Mouse (Mus musculus) gastrocnemius, postnatal 25 days (tissue): ENCODE data around the gene Gm6592. TPM values are rescaled to one million over a fixed set of nuclear protein-coding genes. Genes with fewer than 3 reads are reported as not detected.
"Not testable (repeated sequence)": the region's sequence is repeated elsewhere in the genome, so short reads cannot be mapped to it uniquely, and the experiment has no call there.

Experiments used
- DNase-seq: peaks from one replicate; pipeline ENCODE4 v3.0.0; 2022
- long read RNA-seq, 2 experiments: library from polyadenylated mRNA; stranded (forward); transcript quantifications; one replicate each; pipeline ENCODE4 v2.0.0; 2021
- total RNA-seq, 2 experiments: library from RNA; stranded (reverse); gene quantifications; 1 replicate in 1 of 2; 2 replicates in 1 of 2; pipeline ENCODE4 v1.2.3; 2021

Gene Gm6592
- total RNA-seq: not detected
- long read RNA-seq, experiment 1: 0 reads
- long read RNA-seq, experiment 2: 0 reads

GRCm38 (mm10) chrX:8843694-8844093 lies at the start of gene Gm6592:
Gene Gm6592 (plus strand): TSS chrX:8843994.
- DNase-seq: no peak

GRCm38 (mm10) chrX:8803391-8803790 lies 40.4 kb upstream of the Gm6592 start, which contains the start of gene Ssxb5:
Gene Ssxb5 (plus strand): TSS chrX:8803691.
- DNase-seq: not testable (repeated sequence)

GRCm38 (mm10) chrX:8832043-8832442 lies 11.8 kb upstream of the Gm6592 start:
- DNase-seq: no peak

GRCm38 (mm10) chrX:8852486-8852885 lies 8.7 kb downstream of the Gm6592 start:
- DNase-seq: no peak

GRCm38 (mm10) chrX:8864331-8864730 lies 20.5 kb downstream of the Gm6592 start:
- not testable (repeated sequence) for DNase-seq

- not testable (repeated sequence) for DNase-seq
Measured at GRCm38 (mm10) chrX:8873953-8874352, 30.2 kb downstream of the Gm6592 start, which contains the start of gene Gm5751. Gene Gm5751 (plus strand): TSS chrX:8874253.

GRCm38 (mm10) chrX:8884336-8884735 lies 40.5 kb downstream of the Gm6592 start:
- no peak for DNase-seq

- no peak for DNase-seq
Measured at GRCm38 (mm10) chrX:8891975-8892342, 48.2 kb downstream of the Gm6592 start.

GRCm38 (mm10) chrX:8892343-8893155 lies 48.8 kb downstream of the Gm6592 start, which contains the start of gene B630019K06Rik:
Gene B630019K06Rik (plus strand): TSS chrX:8892382.
- peak; percentile 66 for DNase-seq

GRCm38 (mm10) chrX:8893182-8893651 lies 49.4 kb downstream of the Gm6592 start:
- DNase-seq: no peak

Other genes starting within 250 kb of the Gm6592 start
- not detected for gene Ssxb8, start 153.2 kb upstream of the Gm6592 start, total RNA-seq
- not detected for gene Ssx9, start 95.6 kb upstream of the Gm6592 start, total RNA-seq
- not detected for gene Ssxb5, start 40.3 kb upstream of the Gm6592 start, total RNA-seq
- not detected for gene Gm5751, start 30.3 kb downstream of the Gm6592 start, total RNA-seq
- gene B630019K06Rik, start 48.4 kb downstream of the Gm6592 start, total RNA-seq: under 1 TPM; 0.33 to 0.46 TPM
- not detected for gene Fthl17b, start 119.0 kb downstream of the Gm6592 start, total RNA-seq
- not detected for gene Fthl17c, start 132.6 kb downstream of the Gm6592 start, total RNA-seq
- gene Fthl17d, start 142.8 kb downstream of the Gm6592 start, total RNA-seq: not detected
- gene Fthl17e, start 189.5 kb downstream of the Gm6592 start, total RNA-seq: not detected
- gene Fthl17f, start 219.0 kb downstream of the Gm6592 start, total RNA-seq: not detected